ENCODE assay signal across 17 mouse cellular contexts in the genomic region with DNA sequence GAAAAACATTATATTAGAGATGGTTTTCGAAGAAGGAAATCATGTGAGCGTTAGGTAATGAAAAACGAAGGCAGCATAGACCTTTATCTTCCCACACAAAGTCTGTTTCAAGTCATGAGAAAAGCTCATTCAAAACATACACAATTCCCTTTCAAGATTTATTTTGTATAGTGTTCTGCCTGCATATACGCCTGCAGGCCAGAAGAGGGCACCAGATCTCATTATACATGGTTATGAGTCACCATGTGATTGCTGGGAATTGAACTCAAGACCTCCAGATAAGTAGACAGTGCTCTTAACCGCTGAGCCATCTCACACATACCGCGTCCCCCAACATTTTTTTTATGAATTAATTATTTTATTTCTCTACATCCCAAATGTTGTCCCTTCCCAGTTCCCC.
A peak's percentile ranks its signal among the peaks of the same experiment; 100 is the strongest.
DNase-seq lines count a peak whose midpoint lies in the region; ATAC-seq and TF ChIP-seq lines count a peak whose summit lies in the region.
"Had no signal": no experiment of that assay in that cellular context is flagged by ENCODE, and none has a peak within 500 bp of the region (broad histone marks: within the 10 kb centered on the region; RNA-seq: fewer than 3 reads in every experiment).

No protein-coding gene starts in this region.

- no peaks in the 10 kb centered on the region for H3K4me1 ChIP-seq in kidney, postnatal 0 days (replicated peaks; ENCODE audit: insufficient read depth, low read length)
- H3K4me1 ChIP-seq in midbrain, embryonic 12.5 days = no peaks in the 10 kb centered on the region
- H3K4me1 ChIP-seq in midbrain, embryonic 11.5 days (ENCODE audit: control insufficient read depth, insufficient read depth, low read length) = no peaks in the 10 kb centered on the region
- H3K4me1 ChIP-seq: limb, embryonic 15.5 days; lung, embryonic 15.5 days; neural tube, embryonic 15.5 days had no signal

- H3K27ac ChIP-seq in kidney, postnatal 0 days = no peak overlapping the region
- no peak overlapping the region for H3K27ac ChIP-seq in midbrain, embryonic 12.5 days (replicated peaks)
- no peak overlapping the region for H3K27ac ChIP-seq in midbrain, embryonic 11.5 days (ENCODE audit: low read depth, low read length)
- H3K27ac ChIP-seq: limb, embryonic 15.5 days; lung, embryonic 15.5 days; neural tube, embryonic 15.5 days had no signal

- no peak for ATAC-seq in kidney, postnatal 0 days (replicated peaks; ENCODE audit: low FRiP score, low read depth)
- 0 out of 2 replicates have a peak, but pooled peaks have one; percentile 12 for ATAC-seq in midbrain, embryonic 12.5 days (ENCODE audit: low FRiP score, low read depth)
- ATAC-seq in midbrain, embryonic 11.5 days (ENCODE audit: low FRiP score) = no peak
- ATAC-seq: forebrain, embryonic 14.5 days had no signal

- H3K36me3 ChIP-seq in kidney, postnatal 0 days (ENCODE audit: insufficient read depth, low read length) = no peaks in the 10 kb centered on the region
- H3K36me3 ChIP-seq in midbrain, embryonic 12.5 days = no peaks in the 10 kb centered on the region
- no peaks in the 10 kb centered on the region for H3K36me3 ChIP-seq in midbrain, embryonic 11.5 days (ENCODE audit: control insufficient read depth, insufficient read depth, low read length)
- H3K36me3 ChIP-seq: limb, embryonic 15.5 days; lung, embryonic 15.5 days; neural tube, embryonic 15.5 days had no signal

- no peak overlapping the region for H3K9ac ChIP-seq in kidney, postnatal 0 days (ENCODE audit: low read depth, low read length)
- H3K9ac ChIP-seq in midbrain, embryonic 12.5 days (replicated peaks) = no peak overlapping the region
- no peak overlapping the region for H3K9ac ChIP-seq in midbrain, embryonic 11.5 days (ENCODE audit: low read length)
- H3K9ac ChIP-seq: limb, embryonic 15.5 days; lung, embryonic 15.5 days; neural tube, embryonic 15.5 days had no signal

- peak; percentile 51 for TF ChIP-seq CTCF in kidney, postnatal 0 days (IDR thresholded peaks at IDR 0.05; ENCODE audit: low read depth)

- no peaks in the 10 kb centered on the region for H3K9me3 ChIP-seq in kidney, postnatal 0 days (replicated peaks; ENCODE audit: low read length)
- no peaks in the 10 kb centered on the region for H3K9me3 ChIP-seq in midbrain, embryonic 12.5 days
- H3K9me3 ChIP-seq in midbrain, embryonic 11.5 days (ENCODE audit: control insufficient read depth, low read length) = no peaks in the 10 kb centered on the region
- H3K9me3 ChIP-seq: limb, embryonic 15.5 days; lung, embryonic 15.5 days; neural tube, embryonic 15.5 days had no signal

- H3K4me2 ChIP-seq in kidney, postnatal 0 days (ENCODE audit: low read length) = no peak overlapping the region
- H3K4me2 ChIP-seq in midbrain, embryonic 12.5 days (replicated peaks) = no peak overlapping the region
- H3K4me2 ChIP-seq in midbrain, embryonic 11.5 days = no peak overlapping the region
- H3K4me2 ChIP-seq: heart, embryonic 11.5 days; limb, embryonic 15.5 days; lung, embryonic 15.5 days; neural tube, embryonic 15.5 days had no signal

- WGBS in kidney, postnatal 0 days = 75% methylated on average over 7 of the region's 7 CpGs
- WGBS in midbrain, embryonic 12.5 days = 74% methylated on average over 7 of the region's 7 CpGs
- 75% methylated on average over 7 of the region's 7 CpGs for WGBS in midbrain, embryonic 11.5 days

- H3K27me3 ChIP-seq in kidney, postnatal 0 days (ENCODE audit: insufficient read depth, low read length) = no peaks in the 10 kb centered on the region
- no peaks in the 10 kb centered on the region for H3K27me3 ChIP-seq in midbrain, embryonic 12.5 days
- no peaks in the 10 kb centered on the region for H3K27me3 ChIP-seq in midbrain, embryonic 11.5 days (ENCODE audit: control insufficient read depth, insufficient read depth, low read length)
- H3K27me3 ChIP-seq: limb, embryonic 15.5 days; lung, embryonic 15.5 days; neural tube, embryonic 15.5 days had no signal

- H3K4me3 ChIP-seq in kidney, postnatal 0 days (replicated peaks; ENCODE audit: low read depth, low read length) = no peak overlapping the region
- H3K4me3 ChIP-seq in midbrain, embryonic 12.5 days = no peak overlapping the region
- H3K4me3 ChIP-seq in midbrain, embryonic 11.5 days (ENCODE audit: low read depth, low read length) = no peak overlapping the region
- H3K4me3 ChIP-seq: limb, embryonic 15.5 days; lung, embryonic 15.5 days; myocyte; neural tube, embryonic 15.5 days had no signal

- intact Hi-C loops in left cerebral cortex, postnatal 4 days (cut with DNase I) = no loop called here

- no peak for DNase-seq in kidney, postnatal 0 days (ENCODE audit: low spot score)
- no peak for DNase-seq in kidney, postnatal 10 days
- DNase-seq in midbrain, embryonic 11.5 days (ENCODE audit: low spot score, missing footprints) = no peak
- DNase-seq in NIH3T3 (ENCODE audit: low read depth) = peak; percentile 1
- no peak for DNase-seq in left cerebral cortex, postnatal 4 days
- DNase-seq in ovary, postnatal 14 days (ENCODE audit: low spot score) = no peak
- DNase-seq: adrenal gland, adult 8-10 months; cerebellum, adult 9-10 months; heart, postnatal 10 days; midbrain, embryonic 14.5 days had no signal
